Mouse (Mus musculus) heart, embryonic 13.5 days (tissue): ENCODE measurements around the gene Pex13. TPM values are rescaled to one million over a fixed set of nuclear protein-coding genes. Genes with fewer than 3 reads are reported as not detected.
"Not testable (repeated sequence)": the region's sequence is repeated elsewhere in the genome, so short reads cannot be mapped to it uniquely, and the experiment has no call there.

Experiments
- ATAC-seq: fragments of 200-750 bp; cut with Nextera tagmentation; 2 replicates; pipeline ENCODE4 v1.8.0; 2017; ENCODE audit warnings: moderate TSS enrichment; ENCODE audit not compliant: insufficient number of reproducible peaks, low FRiP score, low TSS enrichment; ENCODE audit errors: extremely low read depth
- H3K27ac ChIP-seq: fragments of 300-500 bp; sonication (generic); replicated peaks from 2 replicates; pipeline ENCODE4 v1.5.1; 2015; ENCODE audit warnings: moderate library complexity, mild to moderate bottlenecking, inconsistent platforms
- H3K27me3 ChIP-seq: fragments of 300-500 bp; sonication (generic); replicated peaks from 2 replicates; pipeline ENCODE4 v1.6.1; 2015; ENCODE audit warnings: mild to moderate bottlenecking, inconsistent platforms
- H3K36me3 ChIP-seq: fragments of 300-500 bp; sonication (generic); 2 replicates; pipeline ENCODE4 v1.6.1; 2015; ENCODE audit warnings: mild to moderate bottlenecking, inconsistent platforms
- H3K4me1 ChIP-seq: fragments of 300-500 bp; sonication (generic); 2 replicates; pipeline ENCODE4 v1.6.1; 2015; ENCODE audit warnings: inconsistent platforms
- H3K4me2 ChIP-seq: fragments of 300-500 bp; sonication (generic); 2 replicates; pipeline ENCODE4 v1.6.1; 2015; ENCODE audit warnings: inconsistent platforms, mild to moderate bottlenecking, moderate library complexity
- H3K4me3 ChIP-seq: fragments of 300-500 bp; sonication (generic); 2 replicates; pipeline ENCODE4 v1.5.1; 2015; ENCODE audit warnings: moderate library complexity, mild to moderate bottlenecking, inconsistent platforms
- H3K9ac ChIP-seq: fragments of 300-500 bp; sonication (generic); 2 replicates; pipeline ENCODE4 v1.6.1; 2015; ENCODE audit warnings: inconsistent platforms, mild to moderate bottlenecking, moderate library complexity
- H3K9me3 ChIP-seq: fragments of 300-500 bp; sonication (generic); 2 replicates; pipeline ENCODE4 v1.6.1; 2016; ENCODE audit warnings: inconsistent platforms
- WGBS: fragments of 180-500 bp; shearing (Covaris S2); methylation state at CpG from one replicate; pipeline ENCODE4 v1.1.7; 2015; ENCODE audit warnings: mixed read lengths; 5-methylcytosine and 5-hydroxymethylcytosine counted together
- polyA plus RNA-seq: library from polyadenylated mRNA; unstranded; fragments of >200 nt; fragmentation: Nextera tagmentation; extraction: Ambion mirVana; gene quantifications from 2 replicates; pipeline ENCODE4 v1.2.1, GENCODE M21; 2015

Gene Pex13
- polyA plus RNA-seq, 1 experiment from 2014 or later = 24.9 TPM

- 0 out of 2 replicates have a peak overlapping the region, but pooled peaks have one; percentile 67 for H3K9ac ChIP-seq
- WGBS = 45% methylated on average over 8 of the region's 8 CpGs
- no peaks in the 10 kb centered on the region for H3K27me3 ChIP-seq
- H3K36me3 ChIP-seq = peaks cover 13% of the 10 kb centered on the region
- peak overlapping the region; percentile 79; the same call in 1 of the 2 replicates for H3K4me2 ChIP-seq
- no peaks in the 10 kb centered on the region for H3K9me3 ChIP-seq
- ATAC-seq = no peak
- peaks cover 10% of the 10 kb centered on the region for H3K4me1 ChIP-seq
- H3K4me3 ChIP-seq = no peak overlapping the region
- H3K27ac ChIP-seq = no peak overlapping the region
These were observed 31.2 kb downstream of the Pex13 start for GRCm38 (mm10) chr11:23634573-23634972.

- H3K9ac ChIP-seq = peak overlapping the region; percentile 67
- peak overlapping the region; percentile 79 for H3K4me2 ChIP-seq
- peak overlapping the region; percentile 90 for H3K4me3 ChIP-seq
- no peaks in the 10 kb centered on the region for H3K9me3 ChIP-seq
- 0 out of 2 replicates have a peak, but pooled peaks cover 8% of the 10 kb centered on the region for H3K36me3 ChIP-seq
- H3K4me1 ChIP-seq = peaks cover 10% of the 10 kb centered on the region
- no peaks in the 10 kb centered on the region for H3K27me3 ChIP-seq
- 9% methylated on average over 7 of the region's 7 CpGs for WGBS
- ATAC-seq = no peak
- peak overlapping the region; percentile 73 for H3K27ac ChIP-seq
These were observed 31.9 kb downstream of the Pex13 start for GRCm38 (mm10) chr11:23633879-23634215.

- H3K27ac ChIP-seq = peak within 1 kb of the TSS; percentile 87
- peaks cover 12% of the 10 kb centered on the region for H3K36me3 ChIP-seq
- peak within 1 kb of the TSS; percentile 79 for H3K4me2 ChIP-seq
- under 1% methylated on average over 92 of the region's 103 CpGs for WGBS
- H3K9ac ChIP-seq = peak within 1 kb of the TSS; percentile 94
- H3K4me3 ChIP-seq = peak within 1 kb of the TSS; percentile 90
- no peaks in the 10 kb centered on the region for H3K9me3 ChIP-seq
- H3K27me3 ChIP-seq = no peaks in the 10 kb centered on the region
- ATAC-seq = peak; percentile 98
- H3K4me1 ChIP-seq = peaks cover 10% of the 10 kb centered on the region
These were observed 32.5 kb downstream of the Pex13 start, which contains the start of gene 0610010F05Rik for GRCm38 (mm10) chr11:23632945-23633878. 0610010F05Rik (minus strand) TSS chr11:23633639.

GRCm38 (mm10) chr11:23630664-23631063 lies 35.1 kb downstream of the Pex13 start:
- no peak for ATAC-seq
- Histone ChIP-seq H3K36me3 (peaks cover 15% of the 10 kb centered on the region), H3K4me2 (no peak overlapping the region), H3K27me3 (no peaks in the 10 kb centered on the region), H3K9me3 (no peaks in the 10 kb centered on the region), H3K9ac (no peak overlapping the region), H3K4me1 (peaks cover 10% of the 10 kb centered on the region), H3K4me3 (no peak overlapping the region), H3K27ac (no peak overlapping the region)

GRCm38 (mm10) chr11:23618995-23619394 lies 46.8 kb downstream of the Pex13 start:
- WGBS = 60% methylated on average over 5 of the region's 5 CpGs
- Histone ChIP-seq H3K9me3 (no peaks in the 10 kb centered on the region), H3K36me3 (peaks cover 47% of the 10 kb centered on the region), H3K9ac (no peak overlapping the region), H3K27me3 (no peaks in the 10 kb centered on the region), H3K27ac (no peak overlapping the region), H3K4me3 (no peak overlapping the region), H3K4me1 (no peaks in the 10 kb centered on the region), H3K4me2 (no peak overlapping the region)
- no peak for ATAC-seq

GRCm38 (mm10) chr11:23614546-23614945 lies 51.2 kb downstream of the Pex13 start:
- Histone ChIP-seq H3K36me3 (peaks cover 40% of the 10 kb centered on the region), H3K4me3 (no peak overlapping the region), H3K4me2 (no peak overlapping the region), H3K27ac (no peak overlapping the region), H3K9ac (no peak overlapping the region), H3K4me1 (no peaks in the 10 kb centered on the region), H3K9me3 (no peaks in the 10 kb centered on the region), H3K27me3 (no peaks in the 10 kb centered on the region)
- ATAC-seq = no peak
- 79% methylated on average over 5 of the region's 5 CpGs for WGBS

- not testable (repeated sequence) for H3K4me1 ChIP-seq, H3K4me3 ChIP-seq, H3K9me3 ChIP-seq, ATAC-seq, H3K9ac ChIP-seq, H3K27ac ChIP-seq, H3K4me2 ChIP-seq, H3K27me3 ChIP-seq
- WGBS = 82% methylated on average over 6 of the region's 6 CpGs
- peaks cover 67% of the 10 kb centered on the region for H3K36me3 ChIP-seq
These were observed 58.5 kb downstream of the Pex13 start for GRCm38 (mm10) chr11:23607291-23607690.

Other genes starting within 250 kb of the Pex13 start
- gene Ahsa2, start 167.9 kb downstream of the Pex13 start, polyA plus RNA-seq = 52.6 and 58.6 TPM in 2 replicates
- not detected in 2 replicates for gene 1700093K21Rik, start 144.8 kb downstream of the Pex13 start, polyA plus RNA-seq
- gene 0610010F05Rik, start 32.3 kb downstream of the Pex13 start, polyA plus RNA-seq = 12.6 and 14.2 TPM in 2 replicates
- gene Pus10, start 285 bp downstream of the Pex13 start, polyA plus RNA-seq = 11.8 and 12.0 TPM in 2 replicates
- gene Rel, start 105.0 kb upstream of the Pex13 start, polyA plus RNA-seq = 1.3 and 1.4 TPM in 2 replicates
- gene Papolg, start 229.3 kb upstream of the Pex13 start, polyA plus RNA-seq = 8.6 and 9.1 TPM in 2 replicates